Mouse (Mus musculus) brown adipose tissue, adult 24 weeks (tissue): ENCODE measurements at regions not wholly inside any gene's neighbourhood (a gene's known extent, or its start where the extent isn't known, plus 50 kb on each side); places are given as distances from the start of the nearest gene placed in this dataset.
"Not testable (repeated sequence)": the region's sequence is repeated elsewhere in the genome, so short reads cannot be mapped to it uniquely, and the experiment has no call there.

ENCODE experiments used
- H3K27ac ChIP-seq: fragments of 200-500 bp; replicated peaks from 2 replicates; pipeline ENCODE4 v1.5.1; 2012; ENCODE audit warnings: low read depth, mild to moderate bottlenecking, low read length
- H3K4me1 ChIP-seq: fragments of 200-500 bp; 2 replicates; pipeline ENCODE4 v1.6.1; 2012; ENCODE audit warnings: low read length, mixed read lengths; ENCODE audit not compliant: control insufficient read depth, insufficient read depth, insufficient read length
- H3K4me3 ChIP-seq: fragments of 200-500 bp; 2 replicates; pipeline ENCODE4 v1.5.1; 2012; ENCODE audit warnings: low read depth, mild to moderate bottlenecking, low read length, moderate library complexity; ENCODE audit not compliant: insufficient read depth

GRCm38 (mm10) chr9:115806018-115806702, 103.1 kb upstream of the Gadl1 start:
- no peak overlapping the region for H3K4me3 ChIP-seq

GRCm38 (mm10) chr9:115840186-115840585, 69.1 kb upstream of the Gadl1 start:
- Histone ChIP-seq H3K4me1 (no peaks in the 10 kb centered on the region), H3K4me3 (no peak overlapping the region), H3K27ac (no peak overlapping the region)

More at GRCm38 (mm10) chr9:115806018-115806702, 103.1 kb upstream of the Gadl1 start:
- no peak overlapping the region for H3K27ac ChIP-seq
- no peaks in the 10 kb centered on the region for H3K4me1 ChIP-seq

DNA sequence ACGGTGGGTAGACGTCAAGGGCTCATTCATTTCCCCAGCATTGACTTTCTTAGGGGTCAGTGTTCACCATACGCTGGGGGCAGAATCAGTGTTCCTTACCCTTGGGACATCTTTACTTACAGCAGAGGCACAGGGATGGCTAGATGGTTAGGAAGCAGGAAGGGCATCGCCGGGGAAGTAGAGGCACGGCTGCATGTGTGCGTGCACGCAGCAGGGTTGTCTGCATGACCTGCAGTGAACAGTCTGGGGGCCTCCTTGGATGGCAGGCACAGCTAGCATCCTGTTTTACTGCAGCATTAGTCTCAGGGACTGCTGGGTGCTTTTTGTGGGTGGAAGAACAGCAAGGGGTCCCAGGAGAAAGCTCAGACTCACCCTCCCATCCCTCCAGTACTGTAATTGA, 68.5 kb upstream of the Gadl1 start:
- no peak overlapping the region for H3K27ac ChIP-seq
- no peaks in the 10 kb centered on the region for H3K4me1 ChIP-seq
- H3K4me3 ChIP-seq: no peak overlapping the region

DNA sequence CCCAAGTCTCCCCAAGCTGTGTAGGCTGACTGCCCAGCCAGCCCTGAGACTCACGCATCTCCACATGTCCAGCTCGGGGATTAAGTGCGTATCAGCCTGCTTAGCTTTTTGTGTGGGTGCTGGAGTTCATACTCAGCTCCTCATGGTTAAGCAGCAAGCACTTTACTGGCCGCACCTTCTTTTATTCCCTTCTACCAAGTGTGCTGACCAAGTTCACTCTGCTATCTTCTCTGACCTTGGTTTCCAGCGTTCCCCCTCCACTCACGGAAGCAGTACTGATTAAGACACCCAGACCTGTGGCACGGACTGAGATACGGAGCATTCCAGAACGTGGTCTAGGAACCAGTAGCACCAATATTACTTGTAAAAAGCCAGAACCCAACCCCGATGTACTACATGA, 67.6 kb upstream of the Gadl1 start:
- no peak overlapping the region for H3K27ac ChIP-seq
- no peaks in the 10 kb centered on the region for H3K4me1 ChIP-seq
- no peak overlapping the region for H3K4me3 ChIP-seq

- Histone ChIP-seq H3K4me1 (no peaks in the 10 kb centered on the region), H3K4me3 (no peak overlapping the region), H3K27ac (no peak overlapping the region)
Measured at GRCm38 (mm10) chr9:115844340-115844739, 64.9 kb upstream of the Gadl1 start.

DNA sequence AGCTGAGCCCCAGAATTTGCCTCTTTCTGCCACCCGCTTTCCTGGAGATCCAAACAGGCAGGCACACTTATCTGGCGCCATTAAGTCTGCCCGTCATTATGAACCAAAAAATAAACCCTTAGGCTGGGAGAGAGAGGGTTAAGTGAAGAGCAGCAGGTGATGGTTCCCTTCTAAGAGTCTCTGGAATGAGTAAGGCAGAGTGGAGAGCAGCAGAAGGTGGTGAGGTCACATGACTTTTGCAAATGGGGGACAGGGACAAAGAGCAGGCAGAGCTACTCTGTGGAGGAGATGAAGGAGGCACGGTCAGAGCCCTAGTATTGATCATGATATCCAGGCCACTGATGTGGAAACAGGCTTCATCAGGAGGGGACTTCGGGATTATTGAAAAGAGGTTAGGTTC, 64.2 kb upstream of the Gadl1 start:
- H3K27ac ChIP-seq: no peak overlapping the region
- no peaks in the 10 kb centered on the region for H3K4me1 ChIP-seq
- no peak overlapping the region for H3K4me3 ChIP-seq

- H3K27ac ChIP-seq: no peak overlapping the region
- no peaks in the 10 kb centered on the region for H3K4me1 ChIP-seq
- no peak overlapping the region for H3K4me3 ChIP-seq
Measured at GRCm38 (mm10) chr9:115847289-115848074, 61.8 kb upstream of the Gadl1 start.

DNA sequence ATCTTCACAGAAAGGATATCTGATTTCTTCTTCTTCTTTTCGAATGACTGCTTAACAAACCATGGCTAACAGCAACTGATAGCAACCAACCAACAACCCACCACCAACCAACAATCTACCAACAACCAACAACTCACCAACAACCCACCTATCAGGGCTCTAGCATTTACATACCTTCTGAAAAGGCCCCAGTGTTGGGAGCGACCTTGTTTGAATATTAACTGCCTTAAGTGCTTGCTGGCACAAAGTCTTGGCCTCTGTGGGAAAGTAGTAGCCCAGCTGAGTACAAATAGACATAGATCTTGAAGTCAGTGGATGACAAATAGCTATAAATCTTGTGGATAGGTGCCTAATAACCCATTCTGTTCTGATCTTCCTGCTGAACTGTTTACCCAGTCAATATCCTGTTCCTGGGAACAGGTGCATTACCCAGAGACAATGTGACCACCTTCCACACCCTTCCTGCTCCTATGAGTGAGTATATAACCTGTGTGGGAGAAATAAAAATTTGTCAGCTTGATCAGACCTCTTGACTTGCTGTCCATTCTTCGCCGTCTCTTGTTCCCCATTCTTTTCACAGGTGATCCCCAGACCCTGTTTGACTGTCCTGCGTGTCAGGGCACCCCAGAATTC, 55.9 kb upstream of the Gadl1 start:
- not testable (repeated sequence) for H3K4me3 ChIP-seq, H3K27ac ChIP-seq, H3K4me1 ChIP-seq

- Histone ChIP-seq H3K4me3 (no peak overlapping the region), H3K27ac (no peak overlapping the region), H3K4me1 (no peaks in the 10 kb centered on the region)
Measured at GRCm38 (mm10) chr9:115857301-115857700, 52.0 kb upstream of the Gadl1 start.

- H3K4me1 ChIP-seq: no peaks in the 10 kb centered on the region
- no peak overlapping the region for H3K27ac ChIP-seq
- no peak overlapping the region for H3K4me3 ChIP-seq
Measured at GRCm38 (mm10) chr9:115858848-115859247, 50.4 kb upstream of the Gadl1 start.
